Mouse (Mus musculus): ENCODE measurements around the gene Nab1.

Gene Nab1

DNA sequence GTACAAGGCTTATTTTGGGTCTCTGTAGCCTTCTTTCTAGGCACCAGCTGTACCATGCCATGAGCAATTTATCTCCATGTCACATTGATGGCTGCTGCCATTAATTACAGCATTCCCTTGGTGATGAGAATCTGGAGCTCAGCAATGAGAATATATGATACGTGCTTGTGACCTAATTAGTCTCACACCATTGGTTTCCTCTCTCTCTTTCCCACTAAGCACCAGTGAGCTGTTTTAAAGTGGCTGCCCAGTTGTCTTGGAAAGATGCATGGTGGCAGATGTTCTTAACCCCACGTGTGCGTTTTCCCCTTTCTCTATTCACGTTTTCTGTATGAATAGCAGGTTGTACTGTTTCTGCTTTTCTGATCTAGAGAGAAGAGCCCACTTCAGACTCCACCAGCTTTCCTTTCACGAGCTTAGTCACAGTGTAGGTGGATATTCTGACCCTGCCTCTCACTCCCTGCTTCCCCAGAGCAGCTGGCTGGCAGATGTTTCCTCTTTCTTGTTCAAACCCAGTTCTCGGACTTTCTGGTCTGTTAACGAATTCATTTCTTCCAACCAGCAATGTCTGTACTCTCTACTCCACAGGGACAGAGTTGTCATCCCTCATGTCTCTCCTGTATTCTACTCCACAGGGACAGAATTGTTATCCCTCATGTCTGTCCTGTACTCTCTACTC lies 29.5 kb downstream of the Nab1 start:
- no peak for DNase-seq

GRCm38 (mm10) chr1:52470326-52470725 lies 30.2 kb downstream of the Nab1 start:
- no peak for DNase-seq

- DNase-seq: peak; percentile 22 to 30
Observed at GRCm38 (mm10) chr1:52466518-52467120, 33.9 kb downstream of the Nab1 start.

DNA sequence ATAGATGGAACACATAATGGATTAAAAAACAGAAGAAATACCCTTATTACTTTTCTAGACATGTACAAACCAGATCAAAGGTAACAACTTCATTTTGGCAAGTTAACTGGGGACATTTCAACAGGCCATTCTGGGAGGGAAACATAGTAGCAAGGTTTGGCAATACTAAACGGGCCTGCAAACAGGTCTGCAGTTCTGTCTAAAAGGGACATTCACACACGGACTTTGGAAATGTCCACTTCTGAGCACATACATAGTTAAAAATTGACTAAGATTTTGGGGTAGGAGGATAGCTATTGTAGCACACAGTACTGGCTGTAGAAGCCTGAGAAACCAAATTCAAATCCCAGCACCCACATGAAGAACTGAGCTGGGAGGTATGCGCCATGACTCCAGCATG lies 34.6 kb downstream of the Nab1 start:
- DNase-seq: no peak

DNA sequence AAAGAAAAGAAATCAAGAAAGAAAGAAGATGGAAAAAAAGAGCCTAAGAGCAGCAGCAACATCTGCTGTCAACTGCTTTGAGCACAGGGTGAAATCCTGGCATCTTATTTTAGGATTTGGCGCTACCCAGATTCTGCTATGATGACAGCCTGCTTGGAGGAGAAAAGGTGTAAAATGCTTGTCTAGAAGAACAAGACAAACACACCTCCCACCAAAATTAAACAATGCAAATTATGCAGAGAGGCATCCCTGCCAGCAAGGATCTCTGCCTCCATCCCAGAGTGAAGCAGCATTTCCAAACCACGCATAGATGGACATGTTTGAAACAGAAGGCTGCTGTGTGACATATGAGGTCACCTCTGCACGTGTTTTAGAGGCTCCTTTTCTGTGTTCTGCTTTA lies 35.2 kb downstream of the Nab1 start:
- DNase-seq: no peak

GRCm38 (mm10) chr1:52463305-52463704 lies 37.2 kb downstream of the Nab1 start:
- DNase-seq: no peak

- no peak for DNase-seq
Observed at GRCm38 (mm10) chr1:52456571-52456970, 43.9 kb downstream of the Nab1 start.

DNA sequence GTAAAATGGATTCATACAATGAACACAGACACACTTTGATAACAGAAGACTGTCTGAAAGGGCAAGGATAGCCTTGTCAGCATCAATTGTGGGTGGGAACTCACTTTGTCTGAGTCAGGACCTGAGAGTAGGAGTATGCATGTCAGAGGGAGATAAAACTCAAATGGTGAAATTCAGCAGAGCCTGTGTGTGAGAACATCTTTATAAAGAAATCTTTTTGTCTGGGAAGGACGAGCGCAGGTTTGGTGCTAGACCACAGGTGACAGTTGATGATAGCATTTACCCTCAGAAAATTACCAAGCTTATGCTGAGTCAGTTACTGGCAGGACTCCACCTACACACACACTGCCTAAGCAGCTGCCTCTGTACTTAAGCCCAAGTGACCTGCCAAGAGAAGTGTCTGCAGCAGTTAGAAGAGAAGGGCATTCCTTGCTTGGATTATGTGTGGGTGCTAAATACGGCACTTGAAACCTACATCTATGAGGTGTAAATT lies 45.9 kb downstream of the Nab1 start:
- DNase-seq: peak in 1 of 2 experiments; percentile 15

DNA sequence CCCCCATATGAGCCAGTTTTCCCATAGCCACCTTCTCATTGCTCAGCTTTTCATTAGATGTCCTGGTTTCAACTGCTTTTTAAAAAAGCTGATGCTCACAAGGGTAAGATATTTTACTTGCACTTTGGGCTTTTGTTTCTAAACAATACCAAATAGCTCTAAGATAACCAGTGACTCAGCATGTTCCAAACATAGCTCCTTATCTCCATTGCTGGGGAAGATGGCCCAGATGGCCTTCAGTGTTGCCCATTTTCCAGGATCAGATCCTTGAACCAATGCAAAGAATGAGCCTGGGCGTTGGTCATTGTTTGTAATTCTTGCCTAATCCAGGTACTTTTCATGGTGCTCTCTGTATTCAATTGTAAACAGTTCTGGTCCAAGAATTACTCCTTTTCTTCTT lies 49.1 kb downstream of the Nab1 start:
- DNase-seq: no peak

- DNase-seq: no peak
Observed at GRCm38 (mm10) chr1:52435856-52436255, 64.6 kb downstream of the Nab1 start.

DNA sequence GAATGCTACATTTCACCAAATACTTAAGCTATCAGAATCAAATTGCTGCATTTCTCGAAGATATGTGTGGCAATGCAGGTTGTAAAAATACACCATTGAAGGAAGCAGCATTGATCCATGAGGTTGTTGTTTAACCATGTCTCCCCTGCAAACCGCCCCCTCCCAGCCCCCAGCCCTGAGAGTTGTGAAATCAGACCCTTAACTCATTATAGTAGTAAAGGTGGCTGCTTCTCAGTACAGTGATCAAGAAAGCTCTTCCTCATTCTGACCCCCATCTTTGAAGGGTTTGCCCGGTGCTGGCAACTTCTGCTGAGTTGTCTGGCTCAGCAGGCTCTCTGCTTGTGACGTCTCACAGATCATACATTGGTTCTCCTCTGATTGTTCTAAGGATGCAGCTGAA lies 66.4 kb downstream of the Nab1 start:
- no peak for DNase-seq

DNA sequence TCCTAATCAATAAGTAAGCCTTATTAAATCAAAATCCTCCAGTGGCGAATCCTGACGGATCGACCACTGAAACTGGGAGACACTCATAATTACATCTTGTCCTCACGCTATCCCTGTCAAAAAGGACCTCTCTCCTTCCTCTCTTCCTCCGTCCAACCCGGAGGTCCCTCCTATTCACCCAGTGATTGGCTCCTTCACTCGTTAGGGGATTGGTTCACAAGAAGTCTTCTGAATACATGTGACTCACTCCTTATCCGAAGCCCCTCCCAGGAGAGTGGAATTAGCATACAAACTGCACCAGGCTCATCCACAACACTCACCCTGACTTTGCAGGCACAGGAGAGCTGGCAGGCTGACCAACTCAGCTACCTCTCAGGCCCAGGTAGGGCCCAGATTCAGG lies 68.7 kb downstream of the Nab1 start:
- DNase-seq: no peak

DNA sequence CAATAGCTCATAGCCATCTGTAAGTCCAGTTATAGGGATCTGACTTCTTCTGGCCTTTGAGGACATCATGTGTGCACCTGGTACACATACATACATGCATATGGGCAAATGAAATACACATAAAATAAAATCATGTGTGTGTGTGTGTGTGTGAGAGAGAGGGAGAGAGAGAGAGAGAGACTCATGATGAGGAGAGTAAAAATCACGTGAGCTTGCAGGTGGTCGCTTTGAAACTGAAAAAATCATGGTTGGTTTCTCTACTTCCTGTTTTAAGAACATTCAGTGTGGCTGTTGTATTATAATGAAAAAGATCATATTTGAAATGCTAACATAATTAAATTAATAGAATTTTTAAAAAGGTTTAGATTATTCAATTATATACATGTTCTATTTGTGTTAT lies 69.9 kb downstream of the Nab1 start:
- DNase-seq: no peak

DNA sequence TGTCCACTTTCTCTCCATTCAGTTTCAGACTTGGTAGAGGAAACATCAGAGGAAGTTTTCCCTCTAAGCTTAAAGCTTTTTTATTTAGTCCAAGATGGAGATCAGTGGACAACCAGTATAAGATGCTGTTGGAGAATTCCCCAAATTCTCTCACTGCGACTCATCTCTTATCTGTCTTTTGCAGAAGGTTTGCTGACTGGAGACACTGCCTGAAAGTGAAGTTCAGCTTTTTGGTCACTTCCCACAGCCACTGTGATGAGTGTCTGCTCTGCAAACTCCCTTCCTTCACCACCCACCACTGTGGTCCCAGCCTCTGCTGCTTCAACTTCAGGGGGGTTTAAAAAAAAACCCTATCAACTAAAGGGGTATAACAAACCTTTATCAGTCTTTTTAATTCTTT lies 70.4 kb downstream of the Nab1 start:
- no peak for DNase-seq

DNA sequence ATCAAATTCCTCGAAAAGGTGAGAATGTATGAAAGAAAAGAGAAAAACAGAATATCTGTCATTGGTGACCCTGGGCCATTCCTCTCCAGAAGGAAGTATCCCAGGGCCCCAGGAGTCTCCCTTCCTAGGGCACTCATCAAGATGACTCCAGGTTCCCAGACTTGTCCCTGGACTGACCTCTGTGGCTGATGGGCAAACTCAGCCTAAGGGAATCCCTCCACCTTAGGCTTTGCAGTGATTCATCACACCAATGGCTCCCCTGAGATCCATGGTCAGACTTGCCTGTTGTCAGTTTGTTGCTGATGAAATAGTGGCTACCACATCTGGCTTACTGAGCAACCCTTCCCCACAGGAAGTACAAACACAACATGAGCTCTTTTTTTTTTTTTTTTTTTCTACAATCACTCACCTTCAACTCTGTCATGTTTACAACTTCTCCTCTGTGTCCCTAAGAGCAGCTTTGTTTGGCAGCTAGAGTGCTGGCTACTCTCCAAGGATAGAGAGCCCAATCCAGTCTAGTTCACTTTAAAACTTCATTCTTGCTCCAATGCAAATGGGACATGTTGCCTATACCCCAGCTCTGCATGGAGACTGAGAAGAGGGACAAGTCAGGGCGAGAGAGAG lies 72.5 kb downstream of the Nab1 start:
- no peak for DNase-seq

- DNase-seq: no peak
Observed at GRCm38 (mm10) chr1:52423846-52424245, 76.6 kb downstream of the Nab1 start.

- no peak for DNase-seq
Observed at GRCm38 (mm10) chr1:52423057-52423456, 77.4 kb downstream of the Nab1 start.

- no peak for DNase-seq
Observed at GRCm38 (mm10) chr1:52422137-52422536, 78.3 kb downstream of the Nab1 start.

DNA sequence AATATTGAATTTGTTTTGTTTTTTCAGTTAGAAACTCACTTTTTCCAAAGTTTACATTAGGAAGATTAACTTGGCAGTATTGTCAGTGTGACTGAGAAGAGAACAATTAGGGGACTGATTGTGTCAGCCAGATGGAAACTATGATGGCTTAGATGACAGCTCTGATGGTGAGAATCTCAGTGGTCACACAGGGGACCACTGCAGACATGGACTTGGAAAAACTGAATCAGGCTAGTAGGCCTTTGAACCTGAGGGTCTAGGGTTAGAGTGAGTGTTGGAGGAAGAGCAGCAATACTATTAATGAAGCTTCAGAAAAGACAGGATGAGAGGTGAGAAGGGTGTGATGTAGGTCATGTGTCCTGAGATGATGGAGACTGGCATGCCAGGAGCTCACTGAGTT lies 78.9 kb downstream of the Nab1 start:
- no peak for DNase-seq

GRCm38 (mm10) chr1:52419088-52419819 lies 81.2 kb downstream of the Nab1 start:
- DNase-seq: no peak
